Mouse (Mus musculus): ENCODE measurements at regions not wholly inside any gene's neighbourhood (a gene's known extent, or its start where the extent isn't known, plus 50 kb on each side); places are given as distances from the start of the nearest gene placed in this dataset.
A peak's percentile ranks its signal among the peaks of the same experiment; 100 is the strongest.

GRCm38 (mm10) chr8:126852184-126852583, 93.5 kb downstream of the Tomm20 start:
- Histone ChIP-seq H3K4me3 (no peak overlapping the region), H3K27me3 (no peaks in the 10 kb centered on the region), H3K9ac (replicated peaks) (no peak overlapping the region), H3K4me2 (replicated peaks) (no peak overlapping the region), H3K27ac (replicated peaks) (0 out of 2 replicates have a peak overlapping the region, but pooled peaks have one; percentile 19), H3K4me1 (peaks cover 5% of the 10 kb centered on the region), H3K9me3 (no peaks in the 10 kb centered on the region), H3K36me3 (no peaks in the 10 kb centered on the region)
- 77% methylated on average over 5 of the region's 5 CpGs for WGBS
- no peak for ATAC-seq (replicated peaks)

GRCm38 (mm10) chr8:126851780-126852179, 93.9 kb downstream of the Tomm20 start:
- no peak overlapping the region for H3K4me3 ChIP-seq
- WGBS = 88% methylated on average over 3 of the region's 3 CpGs
- no peak overlapping the region for H3K9ac ChIP-seq (replicated peaks)
- no peaks in the 10 kb centered on the region for H3K27me3 ChIP-seq
- H3K27ac ChIP-seq (replicated peaks) = no peak overlapping the region
- no peaks in the 10 kb centered on the region for H3K9me3 ChIP-seq
- H3K4me1 ChIP-seq = peaks cover 5% of the 10 kb centered on the region
- no peaks in the 10 kb centered on the region for H3K36me3 ChIP-seq
- H3K4me2 ChIP-seq (replicated peaks) = no peak overlapping the region
- ATAC-seq (replicated peaks) = no peak

GRCm38 (mm10) chr8:126850189-126850535, 95.5 kb downstream of the Tomm20 start:
- H3K4me2 ChIP-seq (replicated peaks) = no peak overlapping the region
- H3K27me3 ChIP-seq = no peaks in the 10 kb centered on the region
- no peaks in the 10 kb centered on the region for H3K9me3 ChIP-seq
- H3K9ac ChIP-seq (replicated peaks) = no peak overlapping the region
- H3K4me3 ChIP-seq = no peak overlapping the region
- 88% methylated on average over 1 of the region's 1 CpGs for WGBS
- ATAC-seq (replicated peaks) = no peak
- H3K4me1 ChIP-seq = peaks cover 5% of the 10 kb centered on the region
- H3K36me3 ChIP-seq = no peaks in the 10 kb centered on the region
- H3K27ac ChIP-seq (replicated peaks) = no peak overlapping the region

GRCm38 (mm10) chr8:126849411-126850188, 96.0 kb downstream of the Tomm20 start:
- Histone ChIP-seq H3K4me3 (no peak overlapping the region), H3K27ac (replicated peaks) (no peak overlapping the region)
- WGBS = 69% methylated on average over 9 of the region's 9 CpGs

GRCm38 (mm10) chr8:126848369-126849105, 97.1 kb downstream of the Tomm20 start:
- 91% methylated on average over 13 of the region's 13 CpGs for WGBS
- Histone ChIP-seq H3K4me2 (replicated peaks) (no peak overlapping the region), H3K27ac (replicated peaks) (no peak overlapping the region), H3K4me1 (no peaks in the 10 kb centered on the region), H3K9ac (replicated peaks) (no peak overlapping the region), H3K4me3 (no peak overlapping the region), H3K36me3 (no peaks in the 10 kb centered on the region), H3K9me3 (no peaks in the 10 kb centered on the region), H3K27me3 (no peaks in the 10 kb centered on the region)
- ATAC-seq (replicated peaks) = no peak

More at GRCm38 (mm10) chr8:126849411-126850188, 96.0 kb downstream of the Tomm20 start:
- Histone ChIP-seq H3K4me2 (replicated peaks) (no peak overlapping the region), H3K9me3 (no peaks in the 10 kb centered on the region), H3K4me1 (peaks cover 5% of the 10 kb centered on the region), H3K9ac (replicated peaks) (no peak overlapping the region), H3K27me3 (no peaks in the 10 kb centered on the region), H3K36me3 (no peaks in the 10 kb centered on the region)
- ATAC-seq (replicated peaks) = no peak

- H3K4me2 ChIP-seq (replicated peaks) = no peak overlapping the region
- H3K36me3 ChIP-seq = no peaks in the 10 kb centered on the region
- ATAC-seq (replicated peaks) = no peak
- no peaks in the 10 kb centered on the region for H3K27me3 ChIP-seq
- no peak overlapping the region for H3K9ac ChIP-seq (replicated peaks)
- no peaks in the 10 kb centered on the region for H3K9me3 ChIP-seq
- no peak overlapping the region for H3K27ac ChIP-seq (replicated peaks)
- no peak overlapping the region for H3K4me3 ChIP-seq
- H3K4me1 ChIP-seq = no peaks in the 10 kb centered on the region
- 82% methylated on average over 8 of the region's 8 CpGs for WGBS
These were observed 97.8 kb downstream of the Tomm20 start for GRCm38 (mm10) chr8:126847664-126848353.

GRCm38 (mm10) chr8:126846188-126846565, 99.5 kb downstream of the Tomm20 start:
- H3K27me3 ChIP-seq = no peaks in the 10 kb centered on the region
- H3K27ac ChIP-seq (replicated peaks) = no peak overlapping the region
- no peak overlapping the region for H3K4me3 ChIP-seq
- H3K9ac ChIP-seq (replicated peaks) = no peak overlapping the region
- H3K36me3 ChIP-seq = no peaks in the 10 kb centered on the region
- no peak overlapping the region for H3K4me2 ChIP-seq (replicated peaks)
- 71% methylated on average over 3 of the region's 3 CpGs for WGBS
- no peak for ATAC-seq (replicated peaks)
- no peaks in the 10 kb centered on the region for H3K9me3 ChIP-seq
- H3K4me1 ChIP-seq = no peaks in the 10 kb centered on the region

- H3K9me3 ChIP-seq = no peaks in the 10 kb centered on the region
- no peak overlapping the region for H3K27ac ChIP-seq (replicated peaks)
- no peak overlapping the region for H3K4me3 ChIP-seq
- H3K9ac ChIP-seq (replicated peaks) = no peak overlapping the region
- H3K36me3 ChIP-seq = no peaks in the 10 kb centered on the region
- H3K27me3 ChIP-seq = no peaks in the 10 kb centered on the region
- 91% methylated on average over 14 of the region's 14 CpGs for WGBS
- H3K4me1 ChIP-seq = no peaks in the 10 kb centered on the region
- H3K4me2 ChIP-seq (replicated peaks) = no peak overlapping the region
- ATAC-seq (replicated peaks) = no peak
These were observed 100.0 kb downstream of the Tomm20 start for GRCm38 (mm10) chr8:126845530-126846187.

- Histone ChIP-seq H3K9ac (replicated peaks) (no peak overlapping the region), H3K4me2 (replicated peaks) (no peak overlapping the region), H3K27me3 (no peaks in the 10 kb centered on the region), H3K36me3 (no peaks in the 10 kb centered on the region), H3K27ac (replicated peaks) (no peak overlapping the region), H3K4me1 (peaks cover 6% of the 10 kb centered on the region), H3K4me3 (no peak overlapping the region), H3K9me3 (no peaks in the 10 kb centered on the region)
- ATAC-seq (replicated peaks) = no peak
- WGBS = 86% methylated on average over 4 of the region's 4 CpGs
These were observed 101.0 kb downstream of the Tomm20 start for GRCm38 (mm10) chr8:126844627-126845026.

- no peak for ATAC-seq (replicated peaks)
- no peak overlapping the region for H3K27ac ChIP-seq (replicated peaks)
- no peaks in the 10 kb centered on the region for H3K9me3 ChIP-seq
- 64% methylated on average over 7 of the region's 7 CpGs for WGBS
- H3K9ac ChIP-seq (replicated peaks) = no peak overlapping the region
- H3K4me1 ChIP-seq = peaks cover 24% of the 10 kb centered on the region
- H3K27me3 ChIP-seq = no peaks in the 10 kb centered on the region
- H3K4me3 ChIP-seq = no peak overlapping the region
- H3K4me2 ChIP-seq (replicated peaks) = no peak overlapping the region
- no peaks in the 10 kb centered on the region for H3K36me3 ChIP-seq
These were observed 104.5 kb downstream of the Tomm20 start for GRCm38 (mm10) chr8:126841187-126841586.

- Histone ChIP-seq H3K4me2 (replicated peaks) (peak overlapping the region; percentile 14), H3K27ac (replicated peaks) (peak overlapping the region; percentile 81), H3K9ac (replicated peaks) (peak overlapping the region; percentile 19; the same call in 1 of the 2 replicates), H3K4me3 (no peak overlapping the region), H3K27me3 (no peaks in the 10 kb centered on the region), H3K36me3 (no peaks in the 10 kb centered on the region), H3K4me1 (peaks cover 24% of the 10 kb centered on the region), H3K9me3 (no peaks in the 10 kb centered on the region)
- peak; percentile 91 for ATAC-seq (replicated peaks)
- WGBS = 21% methylated on average over 5 of the region's 5 CpGs
These were observed 105.8 kb downstream of the Tomm20 start for GRCm38 (mm10) chr8:126839712-126840355.

Measured in forebrain, embryonic 15.5 days (tissue).